Mouse (Mus musculus): ENCODE data around the gene Zfr2.
A peak's percentile ranks its signal among the peaks of the same experiment; 100 is the strongest.

Gene Zfr2

DNA sequence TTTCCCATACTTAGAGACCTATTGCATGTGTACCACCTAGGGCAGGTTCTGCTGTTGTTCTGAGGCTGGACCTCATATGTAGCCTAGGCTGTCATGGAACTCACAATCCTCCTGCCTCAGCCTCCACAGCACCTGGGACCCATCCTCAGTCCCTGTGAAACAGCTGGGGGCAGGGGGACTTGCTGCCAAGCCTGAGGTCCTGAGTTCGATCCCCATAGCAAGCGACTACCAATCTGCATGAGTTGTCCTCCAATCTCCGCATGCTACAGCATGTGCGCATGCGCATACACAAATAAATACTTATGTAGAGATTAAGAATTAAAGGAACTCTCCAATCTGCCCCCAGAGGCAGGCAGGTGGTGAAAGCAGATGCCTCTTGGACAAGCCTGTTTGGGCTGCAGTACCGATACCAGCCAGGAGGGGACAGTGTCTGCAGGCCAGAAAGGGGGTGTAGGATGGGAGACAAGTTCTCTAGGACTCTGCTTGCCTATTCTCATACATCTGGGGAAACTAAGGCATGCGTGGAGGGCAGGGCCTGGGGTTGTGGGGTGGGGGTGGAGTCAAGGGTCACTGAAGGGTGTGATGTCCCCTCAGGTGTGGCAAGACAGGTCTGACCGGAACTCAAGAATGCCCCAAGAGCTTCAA lies 54.7 kb downstream of the Zfr2 start:
- DNase-seq (ENCODE audit: low read depth, low spot score), result peak; percentile 68

DNA sequence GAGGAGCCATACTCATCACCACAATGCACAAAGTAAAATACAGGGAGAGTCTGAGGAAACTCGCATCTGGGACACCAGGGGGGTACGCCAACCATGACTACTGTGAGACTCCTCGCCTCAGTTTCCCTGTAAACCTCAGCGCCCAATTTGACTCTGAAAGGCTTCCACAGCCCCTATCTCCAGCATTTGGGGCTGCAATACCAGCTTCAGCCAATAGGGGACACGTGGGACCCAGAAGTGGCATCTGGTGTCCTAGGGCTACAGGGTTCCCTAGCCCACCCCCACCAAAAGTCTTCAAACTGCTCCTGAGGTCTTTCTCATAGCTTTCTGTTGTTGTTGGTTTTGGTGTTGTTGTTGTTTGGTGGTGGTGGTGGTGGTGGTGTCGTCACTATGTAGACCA lies 55.6 kb downstream of the Zfr2 start:
- peak; percentile 45 for DNase-seq (ENCODE audit: low read depth, low spot score)

DNA sequence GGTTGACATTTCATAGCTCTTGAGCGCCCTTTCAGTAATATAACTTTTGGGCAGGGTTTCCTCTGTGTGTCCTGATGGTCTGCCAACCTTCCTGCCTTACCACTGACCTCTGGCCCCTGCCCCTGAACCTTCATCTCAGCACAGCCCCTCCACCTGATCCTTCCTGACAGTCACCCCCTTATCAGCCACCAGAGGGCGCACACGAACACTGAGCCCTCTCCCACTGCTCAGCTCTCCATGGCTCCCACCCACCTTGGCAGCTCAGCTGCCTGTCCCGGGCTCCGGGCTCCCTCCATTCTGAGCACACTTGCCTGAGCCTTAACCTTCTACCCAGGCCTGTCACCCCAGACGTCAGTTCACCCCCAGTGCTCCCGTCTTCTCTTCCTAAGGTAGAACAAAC lies 56.3 kb downstream of the Zfr2 start:
- peak; percentile 75 for DNase-seq (ENCODE audit: low read depth, low spot score)

DNA sequence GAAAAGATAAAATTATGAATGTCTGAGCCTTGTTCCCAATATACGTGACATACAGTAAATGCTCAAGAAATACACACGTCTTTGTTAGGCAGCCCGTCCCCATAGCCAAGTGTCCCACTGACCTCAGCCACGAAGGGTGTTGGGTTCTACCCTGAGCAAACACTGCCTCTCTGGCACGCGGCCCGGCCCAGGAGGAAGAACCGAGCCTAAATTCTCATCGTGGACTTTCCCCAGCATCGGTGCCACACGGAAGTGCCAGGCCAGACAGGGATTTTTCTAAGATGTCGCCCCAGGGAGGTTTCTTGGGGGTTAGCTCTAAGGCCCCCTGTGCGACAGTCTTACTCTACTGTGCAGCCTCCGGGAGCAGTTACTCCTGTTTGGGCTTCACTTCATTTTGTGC lies 56.9 kb downstream of the Zfr2 start:
- no peak for DNase-seq (ENCODE audit: low read depth, low spot score)

DNA sequence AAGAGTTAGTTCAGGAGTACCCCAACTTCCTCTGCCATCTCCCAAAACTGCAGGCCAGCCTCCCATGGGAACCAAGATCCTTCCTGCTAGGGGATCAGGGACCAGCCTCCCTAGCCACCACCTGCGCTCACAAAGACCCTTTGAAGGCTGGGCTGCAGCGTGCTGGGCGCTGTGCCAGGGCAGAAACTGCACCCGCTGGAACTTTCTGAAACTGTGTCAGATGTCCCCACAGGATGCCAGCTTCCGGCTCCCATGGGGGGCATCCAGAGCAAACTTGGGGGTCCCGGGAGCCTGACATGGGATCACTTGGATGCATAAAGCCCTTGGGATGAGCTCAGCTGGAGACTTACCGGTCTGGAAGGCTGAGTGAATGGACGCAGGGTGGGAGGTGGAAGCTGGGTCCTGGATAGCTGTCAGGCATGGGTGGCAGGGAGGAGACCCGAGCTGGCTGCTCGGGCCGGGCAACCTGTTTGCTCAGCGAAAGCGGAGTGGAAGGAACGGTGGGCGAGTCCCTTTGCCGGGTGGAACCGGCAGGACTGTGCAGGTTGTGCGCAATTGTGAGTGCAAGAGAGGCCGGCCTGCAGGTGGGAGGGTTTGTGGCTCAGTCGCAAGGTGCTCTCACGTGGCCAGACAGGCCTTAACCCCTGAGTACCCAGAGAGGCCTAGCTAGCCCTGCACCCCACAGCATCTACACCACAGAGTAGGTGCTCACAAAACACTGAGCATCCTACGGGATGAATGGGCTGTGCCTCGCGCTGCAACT lies 57.9 kb downstream of the Zfr2 start:
- DNase-seq (ENCODE audit: low read depth, low spot score), result no peak

DNA sequence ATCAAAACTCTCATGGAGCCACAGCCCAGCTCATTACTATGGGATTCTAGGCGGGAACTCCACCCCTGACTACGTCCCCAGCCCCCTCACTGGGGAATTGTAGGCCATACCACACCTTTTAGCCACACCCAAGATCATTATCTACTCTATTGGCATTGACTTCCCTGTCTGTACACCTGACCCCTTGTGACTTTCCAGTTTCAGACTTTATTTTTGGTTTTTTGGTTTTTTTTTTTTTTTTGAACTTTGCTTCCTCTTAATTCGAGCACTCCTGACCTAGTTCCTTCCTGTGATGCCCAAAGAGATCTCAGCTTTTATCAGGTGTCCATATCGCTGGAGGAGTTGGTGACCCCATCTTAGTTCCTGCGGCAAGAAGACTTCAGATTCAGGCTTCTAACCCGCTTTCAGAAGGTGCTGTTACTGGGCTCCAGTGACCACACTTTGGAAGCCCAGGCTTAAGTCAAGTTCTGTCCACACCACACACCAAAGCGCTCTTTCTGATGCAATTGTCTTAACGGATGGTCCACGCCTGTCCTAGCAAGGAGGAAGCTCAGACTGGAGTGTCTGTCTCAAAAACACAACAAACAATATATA lies 58.7 kb downstream of the Zfr2 start, which contains the start of gene Tjp3:
Gene Tjp3 (minus strand): TSS at position 71 of the 594 bp plus-strand sequence.
- DNase-seq (ENCODE audit: low read depth, low spot score), result no peak

DNA sequence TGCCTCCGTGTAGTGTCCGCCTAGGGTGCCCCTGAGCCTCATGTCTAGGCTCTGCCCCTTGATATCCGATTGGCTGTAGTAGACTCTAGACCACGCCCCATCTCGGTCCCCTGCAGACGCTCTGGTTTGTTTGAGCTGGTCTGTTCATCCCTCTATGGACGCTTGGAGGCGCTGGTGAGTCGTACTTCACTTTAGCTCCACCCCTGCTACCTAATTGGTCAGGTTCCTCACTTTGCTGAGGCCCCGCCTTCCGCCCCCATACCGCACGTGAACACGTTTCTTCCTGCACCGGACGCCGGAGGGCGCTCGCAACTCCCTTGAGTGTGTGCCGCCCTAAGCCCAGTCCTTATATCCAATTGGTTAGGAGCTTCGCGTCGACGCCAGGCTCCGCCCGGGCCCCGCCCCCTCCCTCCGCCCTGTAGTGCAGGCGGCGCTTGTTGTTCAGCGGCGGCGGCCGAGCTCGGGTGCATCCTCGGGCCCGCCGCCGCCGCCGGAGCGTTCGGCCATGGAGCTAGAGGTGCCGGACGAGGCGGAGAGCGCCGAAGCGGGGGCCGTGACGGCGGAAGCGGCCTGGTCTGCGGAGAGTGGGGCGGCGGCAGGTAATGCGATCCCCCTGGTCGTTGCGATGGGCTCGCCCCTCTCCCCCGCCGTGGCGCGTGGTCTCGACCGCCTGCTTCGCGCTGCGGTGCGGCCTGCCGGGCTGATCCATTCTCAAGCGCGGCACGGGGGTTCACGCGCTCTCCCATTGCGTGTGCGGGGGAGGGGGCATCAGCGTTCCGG lies 59.8 kb downstream of the Zfr2 start, which contains the start of gene Pip5k1c:
Gene Pip5k1c (plus strand): TSS at position 410 of the 780 bp plus-strand sequence.
- peak; percentile 100 for DNase-seq (ENCODE audit: low read depth, low spot score)

DNA sequence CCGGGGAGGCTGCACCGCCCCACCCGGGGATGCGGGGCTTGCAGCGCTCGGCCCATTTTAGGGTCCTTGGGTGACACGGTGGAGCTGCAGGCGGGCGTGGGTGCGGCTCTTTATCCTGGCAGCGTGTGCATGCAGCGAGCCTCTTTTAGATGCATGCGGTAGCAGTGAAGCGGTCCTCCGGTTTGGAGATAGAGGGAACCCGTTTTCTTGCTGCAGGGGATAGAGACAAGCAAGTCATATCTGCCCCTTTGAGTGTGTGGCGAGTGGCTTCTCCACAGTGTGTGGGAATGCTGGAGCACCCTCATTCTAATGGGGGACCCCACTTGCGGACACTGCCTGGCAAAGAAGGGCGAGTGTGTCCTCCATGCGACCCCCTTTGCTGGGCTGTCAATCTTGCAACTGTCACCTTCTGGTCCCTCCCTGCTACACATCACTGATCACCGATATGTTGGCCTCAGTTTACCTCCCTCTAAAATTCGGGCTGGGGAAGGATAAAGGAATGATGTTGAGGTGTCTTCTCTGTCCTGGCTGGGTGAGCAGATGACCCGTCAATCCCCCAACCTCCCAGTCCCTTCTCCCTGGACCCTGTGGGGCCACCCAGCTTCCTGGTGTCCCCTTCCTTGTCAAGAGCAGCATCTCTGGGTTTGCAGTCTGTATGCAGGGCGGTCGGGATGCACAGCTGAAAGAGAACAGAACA lies 60.5 kb downstream of the Zfr2 start:
- no peak for DNase-seq (ENCODE audit: low read depth, low spot score)

DNA sequence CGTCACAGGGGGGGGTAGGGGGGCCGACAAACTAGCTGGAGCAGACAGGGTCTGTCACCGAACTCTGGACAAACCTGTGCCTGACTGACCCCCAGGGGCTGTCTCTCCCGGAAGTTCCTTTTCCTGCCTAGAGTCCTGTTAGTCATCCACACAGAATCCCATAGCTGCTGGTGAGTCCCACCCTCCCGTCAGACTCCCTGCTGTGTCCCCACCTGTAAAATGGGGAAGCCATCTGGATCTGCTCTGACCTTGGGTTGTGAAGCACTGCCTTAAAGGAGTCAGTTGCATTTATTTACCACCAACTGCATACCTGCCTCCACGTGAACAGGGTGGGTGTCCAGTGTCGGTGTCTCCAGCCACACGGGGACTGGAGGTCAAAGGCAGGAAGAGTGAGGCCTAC lies 61.5 kb downstream of the Zfr2 start:
- no peak for DNase-seq (ENCODE audit: low read depth, low spot score)

DNA sequence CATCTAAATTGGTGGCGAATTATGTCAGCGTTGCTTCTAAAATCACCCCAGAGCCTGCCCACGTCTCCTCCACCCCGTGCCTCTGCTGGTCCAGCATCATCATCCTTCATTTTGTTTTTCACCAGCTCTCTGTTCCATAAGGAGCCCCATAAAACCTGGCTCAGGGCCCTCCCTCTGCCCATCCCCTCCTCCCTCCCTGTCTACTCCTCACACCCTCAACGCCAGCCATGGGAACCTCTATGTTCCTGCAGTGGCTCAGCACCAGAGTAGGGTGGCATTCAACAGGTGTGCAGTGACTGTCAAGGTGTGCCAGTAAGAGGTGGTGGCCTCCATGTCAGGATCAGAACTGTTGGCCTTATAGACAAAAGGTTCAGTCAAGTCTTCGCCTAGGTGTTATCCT lies 62.2 kb downstream of the Zfr2 start:
- no peak for DNase-seq (ENCODE audit: low read depth, low spot score)

DNA sequence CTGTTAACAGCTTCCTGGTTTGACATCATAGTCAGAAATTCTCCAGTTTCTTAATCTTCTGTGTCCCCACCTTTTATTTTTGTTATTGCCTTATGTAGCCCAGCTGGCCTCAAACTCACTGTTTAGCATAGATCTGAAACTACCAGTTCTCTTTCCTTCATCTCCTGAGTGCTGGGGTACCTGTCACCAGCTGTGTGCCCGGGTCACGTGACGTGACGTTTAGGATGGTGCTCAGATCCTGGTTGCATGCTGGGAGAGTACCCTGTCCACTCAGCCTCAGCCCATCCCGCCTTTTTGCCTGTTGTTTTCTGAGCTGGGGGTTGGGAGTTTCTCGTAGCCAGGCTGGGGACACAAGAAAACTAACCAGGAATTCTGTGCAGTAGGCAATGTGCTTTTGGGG lies 64.3 kb downstream of the Zfr2 start:
- DNase-seq (ENCODE audit: low read depth, low spot score), result no peak

DNA sequence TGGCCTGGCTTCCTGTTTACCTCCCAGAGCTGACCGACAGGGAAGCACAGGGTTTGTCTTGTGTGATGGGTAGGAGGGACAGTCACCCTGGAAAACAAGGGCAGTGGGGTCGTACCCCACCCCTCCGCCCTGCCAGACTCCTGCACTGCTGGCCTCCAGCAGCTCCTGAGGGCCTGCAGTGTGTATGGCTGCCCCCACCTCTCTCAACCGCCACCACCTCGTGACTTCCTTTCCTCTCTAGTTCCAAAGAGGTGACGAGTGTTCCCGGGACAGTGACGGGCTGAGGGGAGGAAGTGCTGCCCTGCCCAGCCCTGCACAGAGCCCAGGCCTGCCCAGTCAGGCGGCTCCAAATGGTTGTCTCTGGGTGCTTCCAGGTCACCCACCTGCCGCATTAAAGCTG lies 64.9 kb downstream of the Zfr2 start:
- DNase-seq (ENCODE audit: low read depth, low spot score), result no peak

DNA sequence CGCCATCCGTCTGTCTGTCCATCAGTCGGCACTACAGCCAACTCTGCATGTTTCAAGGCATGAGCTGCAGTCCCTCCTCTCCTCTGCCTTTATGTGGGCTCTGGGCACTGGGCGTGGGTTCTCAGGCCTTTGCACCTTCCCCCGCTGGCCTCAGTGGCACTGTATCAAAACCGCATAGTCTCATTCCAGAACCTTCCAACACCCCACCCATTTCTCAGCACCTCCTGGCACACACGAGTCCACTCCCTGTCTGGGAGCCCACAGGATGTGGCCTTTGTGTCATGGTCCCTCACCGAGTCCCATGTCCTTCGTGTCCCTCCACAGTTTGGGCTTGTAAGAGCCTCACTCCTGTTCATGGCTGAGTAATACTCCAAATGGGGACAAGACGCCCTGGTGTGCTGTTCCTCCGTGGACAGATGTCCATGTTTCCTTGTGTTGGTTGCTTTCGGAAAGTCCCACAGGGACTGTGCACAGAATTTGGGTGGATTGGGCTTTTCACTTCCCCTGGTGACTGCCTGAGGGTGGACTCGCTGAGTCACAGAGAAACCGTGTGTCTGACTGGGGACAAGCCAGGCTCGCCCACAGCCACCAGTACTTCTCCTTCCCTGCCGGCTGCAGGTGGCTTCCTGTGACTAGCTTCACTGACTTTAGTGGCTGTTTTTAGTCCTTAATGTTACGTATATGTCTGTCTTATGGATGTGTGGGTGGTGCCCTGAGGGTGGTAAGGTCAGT lies 65.6 kb downstream of the Zfr2 start:
- no peak for DNase-seq (ENCODE audit: low read depth, low spot score)

DNA sequence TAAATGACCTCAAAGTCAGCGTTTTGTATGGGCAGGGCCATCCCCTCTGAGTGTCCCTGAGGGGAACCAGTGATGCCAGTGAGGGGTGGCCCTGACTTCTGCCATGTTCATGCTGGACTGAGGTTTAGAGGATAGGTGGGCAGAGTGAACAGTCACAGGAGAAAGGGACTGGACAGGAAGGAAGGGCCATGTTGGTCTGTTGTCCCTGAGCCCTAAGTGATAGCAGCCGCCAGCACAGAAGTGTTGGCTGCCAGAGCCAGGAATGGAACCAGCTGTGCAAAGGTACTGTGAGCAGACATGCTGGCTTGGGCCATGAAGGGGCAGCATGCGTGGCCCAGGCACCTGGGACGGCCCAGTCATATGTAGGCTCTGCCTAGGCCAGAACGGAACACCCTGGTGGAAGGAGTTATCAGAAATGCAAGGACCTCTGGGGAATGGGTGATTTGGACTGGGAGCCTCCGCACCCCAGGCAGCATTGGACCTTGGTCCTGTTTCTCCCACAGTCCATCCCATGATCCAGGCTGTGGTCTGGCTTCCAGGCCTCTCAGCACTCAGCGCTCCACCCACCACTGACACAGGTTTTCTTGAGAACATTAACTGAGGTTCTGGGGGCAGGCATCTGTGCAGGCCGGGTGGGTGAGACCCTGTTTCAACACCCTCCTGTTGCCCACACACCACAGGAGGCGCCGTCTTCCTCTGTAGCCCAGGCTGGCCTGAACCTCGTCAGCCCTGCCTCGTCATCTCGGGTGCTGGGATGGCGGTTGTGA lies 66.8 kb downstream of the Zfr2 start:
- DNase-seq (ENCODE audit: low read depth, low spot score), result no peak

DNA sequence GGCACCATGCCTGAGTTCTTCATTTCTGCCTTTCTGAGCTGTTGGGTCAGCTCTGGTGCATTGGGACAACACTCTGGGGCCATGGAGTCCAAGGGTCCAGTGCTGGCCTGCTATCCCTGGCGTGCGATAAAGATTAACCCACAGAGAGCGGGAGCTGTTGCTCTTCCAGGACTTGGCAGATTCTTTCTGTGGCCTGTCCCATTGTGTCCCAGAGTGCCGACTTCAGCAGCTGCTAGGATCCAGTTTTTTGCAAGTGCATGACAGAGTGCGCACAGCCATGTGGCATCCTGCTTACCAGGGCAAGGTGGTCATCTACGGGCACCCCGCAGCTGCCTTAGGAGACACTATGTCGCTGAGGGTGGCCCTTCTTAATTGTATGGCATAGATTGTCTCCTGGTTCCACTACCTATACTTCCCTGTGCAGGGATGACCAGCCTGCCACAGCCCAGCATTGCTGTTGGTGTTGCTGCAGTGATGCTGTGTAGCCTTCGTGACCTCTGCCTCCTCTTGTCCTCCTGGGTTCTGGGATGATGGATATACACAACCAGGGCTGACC lies 67.5 kb downstream of the Zfr2 start:
- no peak for DNase-seq (ENCODE audit: low read depth, low spot score)

DNA sequence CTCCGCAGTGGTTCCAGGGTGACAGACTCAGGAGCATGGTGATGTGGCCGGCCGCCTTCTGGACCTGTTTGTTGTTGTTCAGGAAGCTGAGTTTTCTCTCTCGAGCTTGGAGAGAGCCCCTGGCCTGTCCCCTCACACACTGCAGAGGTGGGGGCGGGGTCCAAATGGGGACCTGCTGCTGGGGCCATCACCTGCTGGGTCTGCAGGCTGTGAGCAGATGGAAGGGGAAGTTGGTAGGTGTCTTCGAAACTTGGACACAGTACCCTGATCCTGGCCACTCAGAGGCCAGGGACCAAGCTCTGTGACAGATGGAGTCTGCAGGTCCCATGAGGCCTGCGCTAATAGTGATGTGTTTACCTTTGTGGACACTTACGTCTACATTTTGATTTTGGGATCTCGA lies 68.4 kb downstream of the Zfr2 start:
- DNase-seq (ENCODE audit: low read depth, low spot score), result no peak
